Mouse (Mus musculus): ENCODE results near the gene D8Ertd738e. TPM values are rescaled to one million over a fixed set of nuclear protein-coding genes. Genes with fewer than 3 reads are reported as not detected.

Gene D8Ertd738e
- polyA plus RNA-seq, 1 experiment from 2014 or later = 339 TPM

DNA sequence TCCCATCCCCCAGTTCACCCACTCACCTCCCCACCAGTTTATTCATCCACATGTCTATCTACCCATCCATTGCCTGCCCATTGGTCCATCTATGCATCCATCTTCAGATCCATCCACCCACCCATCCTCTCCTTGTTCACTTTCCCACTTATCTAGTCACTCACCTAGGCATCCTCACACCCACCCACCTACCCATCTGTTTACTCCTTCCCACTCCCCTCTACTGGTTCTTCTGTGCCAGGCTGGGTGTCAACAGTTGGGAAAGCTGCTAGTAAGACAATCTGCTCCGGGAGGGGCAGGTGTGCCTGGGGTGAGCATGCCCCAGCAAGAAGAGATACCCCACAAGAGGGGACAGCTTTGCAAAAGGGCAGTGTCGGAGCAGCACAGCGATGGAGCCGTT, 11.6 kb upstream of the D8Ertd738e start:
- Histone ChIP-seq H3K9ac (replicated peaks; ENCODE audit: low read depth) (no peak overlapping the region), H3K36me3 (ENCODE audit: insufficient read depth, low read length) (peaks cover 26% of the 10 kb centered on the region), H3K27ac (ENCODE audit: low read length) (no peak overlapping the region), H3K9me3 (ENCODE audit: low read length) (no peaks in the 10 kb centered on the region), H3K4me3 (ENCODE audit: low read depth, low read length) (no peak overlapping the region), H3K4me2 (replicated peaks; ENCODE audit: low read depth, low read length) (no peak overlapping the region), H3K4me1 (ENCODE audit: insufficient read depth, low read depth, low read length) (peaks cover 10% of the 10 kb centered on the region), H3K27me3 (replicated peaks; ENCODE audit: insufficient read depth, low read length) (no peaks in the 10 kb centered on the region)
- no peak for TF ChIP-seq CTCF (IDR thresholded peaks at IDR 0.05)
- TF ChIP-seq EP300 (IDR thresholded peaks at IDR 0.05) = no peak
- ATAC-seq = no peak
- 94% methylated on average over 4 of the region's 4 CpGs for WGBS
- DNase-seq (ENCODE audit: low spot score) = no peak

DNA sequence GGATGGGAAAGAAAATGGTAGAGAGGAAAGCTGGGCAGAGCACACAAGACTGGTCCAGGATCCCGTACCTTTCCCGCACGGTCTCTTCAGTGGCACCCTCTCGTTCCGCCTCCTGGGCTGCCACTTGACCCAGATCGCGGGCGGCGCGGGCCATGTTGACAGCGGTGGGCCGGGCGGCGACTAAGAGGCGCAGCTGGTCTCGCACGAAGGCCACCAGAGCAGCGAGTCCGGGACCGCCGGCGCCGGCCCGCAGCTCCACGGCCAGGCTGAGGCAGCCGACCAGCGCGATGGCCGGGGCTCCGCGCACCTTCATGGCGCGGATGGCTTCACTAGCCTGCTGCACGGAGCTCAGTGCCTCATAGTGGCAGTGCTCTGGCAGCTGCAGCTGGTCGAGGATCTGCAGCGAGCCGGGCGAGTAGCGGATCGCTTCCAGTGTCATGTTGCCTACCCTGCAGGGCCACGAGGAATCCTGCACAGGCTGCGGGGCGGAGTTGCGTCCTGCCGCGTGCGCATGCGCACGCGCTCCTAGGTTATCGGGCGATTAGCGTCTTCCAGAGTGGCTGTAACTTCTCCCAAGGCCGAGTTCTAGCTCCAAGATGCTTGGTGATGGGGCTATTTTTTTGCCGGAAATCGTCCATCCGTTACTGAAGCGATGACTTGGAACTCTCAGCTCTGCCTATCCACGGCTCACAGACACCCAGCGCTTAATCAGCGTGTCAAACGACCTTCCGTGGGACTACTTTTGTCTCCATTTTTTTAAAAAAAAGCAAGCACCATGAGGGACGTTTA, 7.5 kb upstream of the D8Ertd738e start, which contains the start of gene Mri1:
Gene Mri1 (minus strand): TSS at position 505 of the 789 bp plus-strand sequence.
- Histone ChIP-seq H3K4me1 (ENCODE audit: insufficient read depth, low read depth, low read length) (peaks cover 11% of the 10 kb centered on the region), H3K4me2 (replicated peaks; ENCODE audit: low read depth, low read length) (peak within 1 kb of the TSS; percentile 99), H3K27me3 (replicated peaks; ENCODE audit: insufficient read depth, low read length) (no peaks in the 10 kb centered on the region), H3K9ac (replicated peaks; ENCODE audit: low read depth) (peak within 1 kb of the TSS; percentile 62), H3K36me3 (ENCODE audit: insufficient read depth, low read length) (peaks cover 13% of the 10 kb centered on the region; the same call in 1 of the 2 replicates), H3K9me3 (ENCODE audit: low read length) (no peaks in the 10 kb centered on the region), H3K27ac (ENCODE audit: low read length) (peak within 1 kb of the TSS; percentile 91), H3K4me3 (ENCODE audit: low read depth, low read length) (peak within 1 kb of the TSS; percentile 73)
- DNase-seq (ENCODE audit: low spot score) (peak; percentile 94), ATAC-seq (peak; percentile 91)
- 0% methylated on average over 58 of the region's 64 CpGs for WGBS
- TF ChIP-seq CTCF (IDR thresholded peaks at IDR 0.05) (peak; percentile 34; the same call in 1 of the 2 replicates), EP300 (IDR thresholded peaks at IDR 0.05) (no peak)

DNA sequence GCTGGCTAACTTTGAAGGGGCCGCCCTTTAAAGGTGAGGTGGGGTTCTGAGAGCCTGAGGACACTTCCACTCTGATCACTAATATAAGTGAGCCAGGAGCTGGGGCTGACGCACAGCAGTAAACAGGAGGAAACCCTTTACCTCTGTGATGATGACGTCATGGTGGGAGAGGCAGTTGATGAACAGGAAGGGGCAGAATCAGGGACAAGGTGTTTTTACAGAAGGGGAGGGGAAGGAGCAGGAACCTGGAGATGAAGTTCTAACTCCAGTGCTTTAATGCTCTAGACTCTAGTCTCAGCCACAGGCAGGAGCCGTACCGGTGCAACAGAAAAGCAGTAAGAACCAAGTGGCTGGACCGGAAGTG, 6.9 kb upstream of the D8Ertd738e start:
- Histone ChIP-seq H3K9me3 (ENCODE audit: low read length) (no peaks in the 10 kb centered on the region), H3K4me2 (replicated peaks; ENCODE audit: low read depth, low read length) (peak overlapping the region; percentile 99), H3K4me3 (ENCODE audit: low read depth, low read length) (peak overlapping the region; percentile 73), H3K27ac (ENCODE audit: low read length) (peak overlapping the region; percentile 91), H3K36me3 (ENCODE audit: insufficient read depth, low read length) (peaks cover 12% of the 10 kb centered on the region; the same call in 1 of the 2 replicates), H3K4me1 (ENCODE audit: insufficient read depth, low read depth, low read length) (peaks cover 11% of the 10 kb centered on the region), H3K9ac (replicated peaks; ENCODE audit: low read depth) (peak overlapping the region; percentile 62), H3K27me3 (replicated peaks; ENCODE audit: insufficient read depth, low read length) (no peaks in the 10 kb centered on the region)
- DNase-seq (ENCODE audit: low spot score) (peak; percentile 90), ATAC-seq (peak; percentile 72)
- 10% methylated on average over 6 of the region's 6 CpGs for WGBS
- no peak for TF ChIP-seq EP300 (IDR thresholded peaks at IDR 0.05)
- no peak for TF ChIP-seq CTCF (IDR thresholded peaks at IDR 0.05)

DNA sequence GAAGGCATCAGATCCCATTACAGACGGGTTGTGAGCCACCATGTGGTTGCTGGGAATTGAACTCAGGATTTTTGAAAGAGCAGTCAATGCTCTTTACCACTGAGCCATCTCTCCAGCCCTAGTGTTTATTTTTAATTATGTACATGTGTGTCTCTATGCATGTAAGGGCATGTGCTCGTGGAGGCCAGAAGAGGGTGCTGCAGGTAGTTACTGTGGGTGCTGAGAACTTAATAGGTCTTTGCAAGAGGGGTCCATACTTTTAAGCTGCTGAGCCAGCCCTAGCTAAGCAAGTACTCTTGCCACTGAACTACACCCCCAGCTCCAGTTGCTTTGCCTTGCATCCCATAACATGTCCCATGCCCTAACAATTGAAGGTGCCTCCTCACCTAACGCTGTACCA, 6.3 kb upstream of the D8Ertd738e start:
- Histone ChIP-seq H3K36me3 (ENCODE audit: insufficient read depth, low read length) (0 out of 2 replicates have a peak, but pooled peaks cover 8% of the 10 kb centered on the region), H3K27ac (ENCODE audit: low read length) (peak overlapping the region; percentile 91), H3K9me3 (ENCODE audit: low read length) (no peaks in the 10 kb centered on the region), H3K4me1 (ENCODE audit: insufficient read depth, low read depth, low read length) (peaks cover 11% of the 10 kb centered on the region), H3K9ac (replicated peaks; ENCODE audit: low read depth) (0 out of 2 replicates have a peak overlapping the region, but pooled peaks have one; percentile 26), H3K4me2 (replicated peaks; ENCODE audit: low read depth, low read length) (peak overlapping the region; percentile 99), H3K27me3 (replicated peaks; ENCODE audit: insufficient read depth, low read length) (no peaks in the 10 kb centered on the region), H3K4me3 (ENCODE audit: low read depth, low read length) (peak overlapping the region; percentile 73; the same call in 1 of the 2 replicates)
- no peak for DNase-seq (ENCODE audit: low spot score)
- WGBS = 81% methylated on average over 3 of the region's 3 CpGs
- no peak for TF ChIP-seq EP300 (IDR thresholded peaks at IDR 0.05)
- peak; percentile 40 for TF ChIP-seq CTCF (IDR thresholded peaks at IDR 0.05)
- ATAC-seq = no peak

DNA sequence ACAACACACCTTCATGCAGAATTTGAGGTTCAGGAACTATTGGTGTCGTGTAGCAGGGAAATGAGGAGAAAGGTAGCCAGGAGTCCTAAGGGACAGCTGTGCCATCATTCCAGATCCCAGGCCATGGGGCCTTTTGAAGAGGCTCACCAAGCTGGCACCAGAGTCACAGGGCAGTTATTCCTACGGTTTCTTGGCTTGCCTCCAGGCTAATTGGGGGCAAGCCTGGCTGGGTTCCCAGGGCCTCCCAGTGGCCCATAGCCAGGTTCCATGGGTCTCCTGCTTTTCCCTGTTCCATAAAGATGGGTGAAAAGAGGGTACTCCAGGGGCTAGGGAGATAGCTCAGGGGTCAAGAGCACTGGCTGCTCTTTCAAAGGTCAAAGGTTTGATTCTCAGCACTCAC, 7.7 kb downstream of the D8Ertd738e start:
- TF ChIP-seq EP300 (IDR thresholded peaks at IDR 0.05) (no peak), CTCF (IDR thresholded peaks at IDR 0.05) (no peak)
- Histone ChIP-seq H3K9me3 (ENCODE audit: low read length) (no peaks in the 10 kb centered on the region), H3K9ac (replicated peaks; ENCODE audit: low read depth) (no peak overlapping the region), H3K4me3 (ENCODE audit: low read depth, low read length) (no peak overlapping the region), H3K27ac (ENCODE audit: low read length) (no peak overlapping the region), H3K27me3 (replicated peaks; ENCODE audit: insufficient read depth, low read length) (no peaks in the 10 kb centered on the region), H3K4me2 (replicated peaks; ENCODE audit: low read depth, low read length) (no peak overlapping the region), H3K36me3 (ENCODE audit: insufficient read depth, low read length) (peaks cover 12% of the 10 kb centered on the region; the same call in 1 of the 2 replicates), H3K4me1 (ENCODE audit: insufficient read depth, low read depth, low read length) (no peaks in the 10 kb centered on the region)
- ATAC-seq = no peak
- 35% methylated on average over 2 of the region's 2 CpGs for WGBS
- DNase-seq (ENCODE audit: low spot score) = no peak

DNA sequence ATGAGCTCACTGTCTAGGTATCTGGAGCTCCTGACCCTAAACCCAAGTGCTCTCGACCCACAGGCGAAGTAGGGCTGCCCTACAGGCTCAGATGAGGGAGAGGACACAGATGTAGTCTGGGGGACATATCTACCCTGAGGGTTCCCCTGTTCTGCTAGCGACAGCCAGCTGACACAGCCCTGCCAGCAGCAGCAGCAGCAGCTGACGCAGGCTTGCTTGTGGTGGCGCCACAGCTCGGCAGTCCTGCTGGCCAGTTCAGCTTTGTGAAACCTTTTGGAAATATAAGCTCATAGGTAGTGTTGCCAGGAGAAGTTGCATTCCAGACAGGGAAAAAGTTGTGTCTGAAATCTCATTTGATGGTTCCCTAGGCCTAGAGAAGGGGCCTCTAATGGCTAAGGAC, 8.4 kb downstream of the D8Ertd738e start:
- H3K27ac ChIP-seq (ENCODE audit: low read length) = no peak overlapping the region
- H3K36me3 ChIP-seq (ENCODE audit: insufficient read depth, low read length) = peaks cover 9% of the 10 kb centered on the region; the same call in 1 of the 2 replicates
- DNase-seq (ENCODE audit: low spot score) (no peak), ATAC-seq (no peak)
- H3K9me3 ChIP-seq (ENCODE audit: low read length) = no peaks in the 10 kb centered on the region
- no peak overlapping the region for H3K9ac ChIP-seq (replicated peaks; ENCODE audit: low read depth)
- H3K4me3 ChIP-seq (ENCODE audit: low read depth, low read length) = no peak overlapping the region
- H3K4me2 ChIP-seq (replicated peaks; ENCODE audit: low read depth, low read length) = no peak overlapping the region
- H3K4me1 ChIP-seq (ENCODE audit: insufficient read depth, low read depth, low read length) = no peaks in the 10 kb centered on the region; the same call in 1 of the 2 replicates
- no peaks in the 10 kb centered on the region for H3K27me3 ChIP-seq (replicated peaks; ENCODE audit: insufficient read depth, low read length)
- TF ChIP-seq CTCF (IDR thresholded peaks at IDR 0.05) = no peak
- TF ChIP-seq EP300 (IDR thresholded peaks at IDR 0.05) = no peak
- 44% methylated on average over 6 of the region's 6 CpGs for WGBS
